7 mouse cellular contexts compared by ENCODE assay signal in genomic region chr2:10080310-10081010, GRCm38 (mm10). TPM values are rescaled to one million over a fixed set of nuclear protein-coding genes. Genes with fewer than 3 reads are reported as not detected.
DNase-seq lines count a peak whose midpoint lies in the region; ATAC-seq lines count a peak whose summit lies in the region.

Gene Atp5c1, minus strand, starts transcription at chr2:10080510.
Gene Kin, plus strand, starts transcription at chr2:10080593.

- no peaks in the 10 kb centered on the region for H3K9me3 ChIP-seq in intestine, embryonic 16.5 days (ENCODE audit: control insufficient read depth, low read length)
- no peaks in the 10 kb centered on the region for H3K9me3 ChIP-seq in midbrain, embryonic 11.5 days (ENCODE audit: control insufficient read depth, low read length)

- peak within 1 kb of the TSS; percentile 57 for H3K4me2 ChIP-seq in intestine, embryonic 16.5 days (ENCODE audit: low read depth, low read length)
- H3K4me2 ChIP-seq in midbrain, embryonic 11.5 days, result peak within 1 kb of the TSS; percentile 75

- H3K27me3 ChIP-seq in intestine, embryonic 16.5 days (replicated peaks; ENCODE audit: control insufficient read depth, insufficient read depth, low read length), result no peaks in the 10 kb centered on the region
- H3K27me3 ChIP-seq in midbrain, embryonic 11.5 days (ENCODE audit: control insufficient read depth, insufficient read depth, low read length), result no peaks in the 10 kb centered on the region

- peak within 1 kb of the TSS; percentile 100 for H3K9ac ChIP-seq in intestine, embryonic 16.5 days (ENCODE audit: low read depth, low read length)
- peak within 1 kb of the TSS; percentile 80 for H3K9ac ChIP-seq in midbrain, embryonic 11.5 days (ENCODE audit: low read length)

- WGBS in intestine, embryonic 16.5 days, result under 1% methylated on average over 61 of the region's 61 CpGs
- WGBS in midbrain, embryonic 11.5 days, result under 1% methylated on average over 61 of the region's 61 CpGs

- intact Hi-C loops in gastrocnemius, postnatal 36 days (cut with DNase I), result no loop called here
- intact Hi-C loops in left cerebral cortex, postnatal 36 days (cut with DNase I), result no loop called here

- H3K4me3 ChIP-seq in intestine, embryonic 16.5 days (ENCODE audit: low read length), result peak within 1 kb of the TSS; percentile 96
- peak within 1 kb of the TSS; percentile 55 for H3K4me3 ChIP-seq in midbrain, embryonic 11.5 days (ENCODE audit: low read depth, low read length)

- peak; percentile 98 for DNase-seq in adrenal gland, adult 2 months
- peak; percentile 96 for DNase-seq in embryo, embryonic 11.5 days (ENCODE audit: low read depth, low spot score)
- peak; percentile 94 to 96 for DNase-seq in gastrocnemius, postnatal 36 days
- peak; percentile 97 for DNase-seq in left cerebral cortex, postnatal 36 days (ENCODE audit: low spot score in 2 of 2)
- peak; percentile 100 for DNase-seq in midbrain, embryonic 11.5 days (ENCODE audit: low spot score, missing footprints)
- peak; percentile 97 for DNase-seq in skeletal muscle tissue, adult 2 months (ENCODE audit: low read depth, low spot score)

- H3K4me1 ChIP-seq in intestine, embryonic 16.5 days (ENCODE audit: control insufficient read depth, insufficient read depth, low read length), result peaks cover 39% of the 10 kb centered on the region
- peaks cover 22% of the 10 kb centered on the region for H3K4me1 ChIP-seq in midbrain, embryonic 11.5 days (ENCODE audit: control insufficient read depth, insufficient read depth, low read length)

- ATAC-seq in intestine, embryonic 16.5 days, result peak; percentile 95
- peak; percentile 98 for ATAC-seq in midbrain, embryonic 11.5 days (ENCODE audit: low FRiP score)

- no peaks in the 10 kb centered on the region; the same call in 1 of the 2 replicates for H3K36me3 ChIP-seq in intestine, embryonic 16.5 days (ENCODE audit: control insufficient read depth, insufficient read depth, low read length)
- H3K36me3 ChIP-seq in midbrain, embryonic 11.5 days (ENCODE audit: control insufficient read depth, insufficient read depth, low read length), result no peaks in the 10 kb centered on the region; the same call in 1 of the 2 replicates

- H3K27ac ChIP-seq in intestine, embryonic 16.5 days (ENCODE audit: low read length), result peak within 1 kb of the TSS; percentile 96
- H3K27ac ChIP-seq in midbrain, embryonic 11.5 days (ENCODE audit: low read depth, low read length), result peak within 1 kb of the TSS; percentile 87

RNA-seq across cellular contexts. Expression of gene Atp5c1, which starts in this region (rescaled TPM):
- 100 to 1,000 TPM; 362 to 427 TPM for total RNA-seq in adrenal gland, adult 2 months (2021)
- polyA plus RNA-seq in adrenal gland, adult 2 months (2012; rRNA removed), result 152 and 176 TPM in 2 replicates
- 100 to 1,000 TPM; 760 to 854 TPM for total RNA-seq in gastrocnemius, postnatal 36 days (2021)
- polyA plus RNA-seq in intestine, embryonic 16.5 days (2015; fragmentation: Nextera tagmentation; extraction: Ambion mirVana), result 986 and 1,011 TPM in 2 replicates
- 100 to 1,000 TPM; 247 to 250 TPM for total RNA-seq in left cerebral cortex, postnatal 36 days (2021)
- polyA plus RNA-seq in midbrain, embryonic 11.5 days (2014; fragmentation: Nextera tagmentation; extraction: Ambion mirVana), result 532 and 553 TPM in 2 replicates

RNA-seq across cellular contexts. Expression of gene Kin, which starts in this region (rescaled TPM):
- 10 to 100 TPM; 13.3 to 18.0 TPM for total RNA-seq in adrenal gland, adult 2 months (2021)
- polyA plus RNA-seq in adrenal gland, adult 2 months (2012; rRNA removed), result 0.83 and 0.88 TPM in 2 replicates
- total RNA-seq in gastrocnemius, postnatal 36 days (2021), result 1 to 10 TPM; 4.4 to 5.4 TPM
- polyA plus RNA-seq in intestine, embryonic 16.5 days (2015; fragmentation: Nextera tagmentation; extraction: Ambion mirVana), result 17.9 and 22.7 TPM in 2 replicates
- 10 to 100 TPM; 10.8 to 13.6 TPM for total RNA-seq in left cerebral cortex, postnatal 36 days (2021)
- 42.5 and 45.0 TPM in 2 replicates for polyA plus RNA-seq in midbrain, embryonic 11.5 days (2014; fragmentation: Nextera tagmentation; extraction: Ambion mirVana)

Comparison
In these comparisons a context has a peak if more than half of its experiments do, and no peak if none do; other contexts are left out.
1. Peak in every context shown above with its lines: DNase-seq, ATAC-seq, H3K4me3 ChIP-seq and H3K27ac ChIP-seq.
2. RNA of gene Kin (polyA plus RNA-seq): 42.5 to 45.0 TPM in midbrain, embryonic 11.5 days and 17.9 to 22.7 TPM in intestine, embryonic 16.5 days; 0.83 to 0.88 TPM in adrenal gland, adult 2 months; every median in the first group is over 10 times any median in the second.